Mouse (Mus musculus): Measurements from ENCODE around the gene Olfr259. TPM values are rescaled to one million over a fixed set of nuclear protein-coding genes. Genes with fewer than 3 reads are reported as not detected.

Gene Olfr259
- not detected for polyA plus RNA-seq (2017; shearing (Covaris generic))

DNA sequence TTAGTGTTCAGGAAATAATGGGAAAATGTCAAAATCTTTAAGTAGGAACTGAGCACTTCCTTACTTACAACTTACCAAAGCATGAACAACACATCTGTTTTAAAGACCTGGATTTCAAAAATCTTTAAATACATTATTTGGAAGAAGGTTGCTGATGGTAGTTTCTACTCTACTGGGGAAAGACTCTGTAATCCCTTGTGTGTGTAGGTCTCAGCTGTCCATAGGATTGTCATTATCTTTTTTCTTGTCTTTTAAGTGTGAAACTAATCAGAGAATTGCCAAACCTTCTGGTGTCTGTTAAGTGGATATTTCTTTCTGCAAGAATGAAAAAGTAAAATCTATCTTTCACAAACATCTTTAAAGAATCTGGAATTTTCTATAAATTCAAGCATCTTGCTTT lies at the start of gene Olfr259:
Gene Olfr259 (minus strand): TSS at position 101 of the 400 bp plus-strand sequence.

DNA sequence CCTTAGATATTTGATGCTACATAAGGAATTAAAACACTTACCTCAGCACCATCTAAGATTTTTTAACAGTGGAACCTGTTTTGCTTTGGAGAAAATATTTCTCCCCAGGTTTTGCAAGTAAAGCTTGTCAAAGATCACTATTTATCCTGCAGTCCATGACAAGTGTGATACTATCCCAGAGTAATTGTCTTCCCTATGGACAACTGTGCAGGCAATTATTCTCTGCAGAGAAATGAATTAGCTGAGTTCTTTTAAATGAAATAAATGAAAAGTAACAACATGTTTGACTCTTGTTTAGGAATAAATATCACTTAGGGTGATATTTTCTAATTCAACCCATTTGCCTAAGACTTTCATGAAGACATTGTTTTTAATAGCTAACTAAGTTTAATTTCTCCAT lies 38.2 kb upstream of the Olfr259 start, which contains the start of gene Olfr1111:
Gene Olfr1111 (minus strand): TSS at position 101 of the 400 bp plus-strand sequence.

DNA sequence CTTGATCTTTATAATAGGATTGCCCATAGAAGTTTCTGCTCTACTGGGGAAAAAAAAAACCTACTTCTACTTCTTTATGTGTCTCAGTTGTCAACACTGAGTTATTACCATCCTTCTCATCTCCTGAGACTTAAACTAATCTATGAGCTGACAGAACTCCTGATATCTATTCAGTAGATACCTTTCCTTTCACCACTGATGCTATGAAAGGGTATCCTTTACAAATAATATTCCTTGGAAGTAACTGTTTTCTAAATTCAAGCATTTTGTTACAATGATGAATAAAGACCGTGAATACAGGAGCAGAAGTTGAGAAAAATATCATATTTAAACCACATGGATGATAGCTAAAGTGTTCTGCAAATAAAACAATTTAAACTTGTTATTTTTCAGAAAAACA lies 25.8 kb upstream of the Olfr259 start, which contains the start of gene Olfr1110:
Gene Olfr1110 (minus strand): TSS at position 101 of the 400 bp plus-strand sequence.

DNA sequence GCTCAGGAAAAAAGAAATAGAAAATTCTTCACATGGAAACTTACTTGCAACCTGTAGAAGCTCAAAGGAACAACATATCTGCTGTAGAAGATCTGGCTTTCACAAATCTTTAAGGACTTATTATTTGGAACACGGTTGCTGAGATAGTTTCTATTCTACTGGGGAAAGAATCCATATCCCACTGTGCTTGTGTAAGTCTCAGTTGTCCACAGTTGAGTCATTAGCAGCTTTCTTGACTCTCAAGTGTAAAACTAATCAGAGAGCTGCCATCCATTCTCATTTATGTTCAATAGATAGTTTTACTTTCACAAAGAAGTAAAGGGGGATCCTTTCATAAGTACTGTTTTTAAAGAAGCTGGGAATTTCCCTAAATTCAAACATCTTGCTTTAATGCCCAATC lies 18.5 kb downstream of the Olfr259 start, which contains the start of gene Olfr1109:
Gene Olfr1109 (minus strand): TSS at position 101 of the 400 bp plus-strand sequence.

DNA sequence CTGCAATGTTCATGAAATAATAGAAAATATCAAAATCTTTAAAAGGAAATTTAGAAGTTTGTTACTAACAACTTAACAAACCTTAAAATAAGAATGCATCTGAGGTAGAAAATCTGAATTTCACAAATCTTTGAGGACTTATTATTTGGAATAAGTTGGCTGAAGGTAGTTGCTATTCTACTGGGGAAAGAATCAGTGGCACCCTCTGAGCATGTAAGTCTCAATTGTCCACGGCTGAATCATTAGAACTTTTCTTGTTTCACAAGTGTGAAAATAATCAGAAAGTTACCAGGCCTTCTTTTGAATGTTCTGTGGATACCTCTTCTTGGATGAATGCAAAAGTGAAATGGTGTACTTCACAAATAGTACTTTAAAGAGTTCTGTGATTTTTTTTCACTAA lies 38.6 kb downstream of the Olfr259 start, which contains the start of gene Olfr1107:
Gene Olfr1107 (minus strand): TSS at position 101 of the 400 bp plus-strand sequence.

Other genes with a start within 250 kb of the Olfr259 start
- under 1 TPM in 1 of 2 experiments, not detected in 1; 0.06 TPM for gene Gm13723, start 239.8 kb downstream of the Olfr259 start, polyA plus RNA-seq (2017; shearing (Covaris generic))
- under 1 TPM in 1 of 2 experiments, not detected in 1; 0.07 TPM for gene Olfr1097, start 222.4 kb downstream of the Olfr259 start, polyA plus RNA-seq (2017; shearing (Covaris generic))
- under 1 TPM in 1 of 2 experiments, not detected in 1; 0.36 TPM for gene Olfr1098, start 190.0 kb downstream of the Olfr259 start, polyA plus RNA-seq (2017; shearing (Covaris generic))
- gene Olfr1099, start 153.9 kb downstream of the Olfr259 start, polyA plus RNA-seq (2017; shearing (Covaris generic)): not detected
- gene Olfr1100, start 134.6 kb downstream of the Olfr259 start, polyA plus RNA-seq (2017; shearing (Covaris generic)): not detected
- not detected for gene Olfr1101, start 123.3 kb downstream of the Olfr259 start, polyA plus RNA-seq (2017; shearing (Covaris generic))
- under 1 TPM in 1 of 2 experiments, not detected in 1; 0.62 TPM for gene Olfr1102, start 116.2 kb downstream of the Olfr259 start, polyA plus RNA-seq (2017; shearing (Covaris generic))
- not detected for gene Olfr1104, start 87.5 kb downstream of the Olfr259 start, polyA plus RNA-seq (2017; shearing (Covaris generic))
- gene Olfr1105, start 78.0 kb downstream of the Olfr259 start, polyA plus RNA-seq (2017; shearing (Covaris generic)): under 1 TPM; 0.07 to 0.67 TPM
- not detected for gene Olfr1106, start 62.3 kb downstream of the Olfr259 start, polyA plus RNA-seq (2017; shearing (Covaris generic))
- gene Olfr1107, start 38.8 kb downstream of the Olfr259 start, polyA plus RNA-seq (2017; shearing (Covaris generic)): under 1 TPM in 1 of 2 experiments, not detected in 1; 0.27 TPM
- gene Olfr1109, start 18.6 kb downstream of the Olfr259 start, polyA plus RNA-seq (2017; shearing (Covaris generic)): under 1 TPM; 0.11 to 0.34 TPM
- not detected for gene Olfr1110, start 25.7 kb upstream of the Olfr259 start, polyA plus RNA-seq (2017; shearing (Covaris generic))
- gene Olfr1111, start 38.1 kb upstream of the Olfr259 start, polyA plus RNA-seq (2017; shearing (Covaris generic)): not detected
- gene Olfr1112, start 73.2 kb upstream of the Olfr259 start, polyA plus RNA-seq (2017; shearing (Covaris generic)): not detected
- gene Olfr1113, start 94.4 kb upstream of the Olfr259 start, polyA plus RNA-seq (2017; shearing (Covaris generic)): not detected
- gene Olfr1115, start 133.4 kb upstream of the Olfr259 start, polyA plus RNA-seq (2017; shearing (Covaris generic)): not detected
- under 1 TPM; 0.06 to 0.15 TPM for gene Olfr1116, start 153.0 kb upstream of the Olfr259 start, polyA plus RNA-seq (2017; shearing (Covaris generic))
- not detected for gene Olfr1118, start 193.0 kb upstream of the Olfr259 start, polyA plus RNA-seq (2017; shearing (Covaris generic))
- under 1 TPM; 0.11 to 0.24 TPM for gene Olfr1120, start 240.2 kb upstream of the Olfr259 start, polyA plus RNA-seq (2017; shearing (Covaris generic))